Mouse (Mus musculus) cortical plate, adult 2 months (tissue): ENCODE data around the gene Ncbp1.

ENCODE experiments used
- CTCF ChIP-seq: fragments of 200-500 bp; IDR thresholded peaks from 2 replicates; pipeline ENCODE4 v1.5.1; 2011; ENCODE audit warnings: mild to moderate bottlenecking, control low read depth, low read length; ENCODE audit not compliant: insufficient read depth; ENCODE audit errors: extremely low read depth
- POLR2A ChIP-seq: fragments of 200-500 bp; IDR thresholded peaks from 2 replicates; pipeline ENCODE4 v1.6.1; 2011; ENCODE audit warnings: mild to moderate bottlenecking, low read length, control low read depth; ENCODE audit not compliant: insufficient read depth; ENCODE audit errors: extremely low read depth

DNA sequence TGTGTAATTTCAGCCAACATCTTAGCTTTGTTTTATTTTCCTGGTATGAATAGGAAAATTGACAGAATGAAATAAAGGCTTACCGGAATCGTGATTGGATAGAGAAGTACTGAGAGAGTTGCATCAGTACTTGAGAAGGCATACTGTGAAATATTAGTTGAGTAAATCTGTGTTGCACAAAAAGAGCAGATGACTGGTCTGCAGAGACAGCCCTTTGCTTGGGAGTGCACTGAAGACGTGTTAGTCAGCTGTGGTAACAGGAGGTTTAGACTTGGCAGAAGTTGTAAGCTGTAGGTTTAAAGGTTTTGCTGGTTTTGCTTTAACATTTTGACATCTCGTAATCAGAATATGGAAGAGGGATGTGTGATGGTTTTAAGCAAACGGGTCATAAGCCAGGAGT lies 27.4 kb downstream of the Ncbp1 start:
- TF ChIP-seq POLR2A = no peak
- no peak for TF ChIP-seq CTCF
